Mouse (Mus musculus) intestine, embryonic 15.5 days (tissue): ENCODE results near the gene Polg. TPM values are rescaled to one million over a fixed set of nuclear protein-coding genes. Genes with fewer than 3 reads are reported as not detected.

ENCODE experiments used
- ATAC-seq: fragments of 200-750 bp; cut with Nextera tagmentation; 2 replicates; pipeline ENCODE4 v1.8.0; 2017; ENCODE audit warnings: moderate TSS enrichment, moderate library complexity
- H3K27ac ChIP-seq: fragments of 300-500 bp; sonication (generic); 2 replicates; pipeline ENCODE4 v1.5.1; 2015; ENCODE audit warnings: mild to moderate bottlenecking, inconsistent platforms
- H3K27me3 ChIP-seq: fragments of 300-500 bp; sonication (generic); replicated peaks from 2 replicates; pipeline ENCODE4 v1.6.1; 2015; ENCODE audit warnings: inconsistent platforms
- H3K36me3 ChIP-seq: fragments of 300-500 bp; sonication (generic); 2 replicates; pipeline ENCODE4 v1.6.1; 2015; ENCODE audit warnings: inconsistent platforms
- H3K4me1 ChIP-seq: fragments of 300-500 bp; sonication (generic); replicated peaks from 2 replicates; pipeline ENCODE4 v1.6.1; 2015; ENCODE audit warnings: inconsistent platforms
- H3K4me2 ChIP-seq: fragments of 300-500 bp; sonication (generic); replicated peaks from 2 replicates; pipeline ENCODE4 v1.6.1; 2015; ENCODE audit warnings: mild to moderate bottlenecking, inconsistent platforms
- H3K4me3 ChIP-seq: fragments of 300-500 bp; sonication (generic); replicated peaks from 2 replicates; pipeline ENCODE4 v1.5.1; 2015; ENCODE audit warnings: inconsistent platforms
- H3K9ac ChIP-seq: fragments of 300-500 bp; sonication (generic); 2 replicates; pipeline ENCODE4 v1.6.1; 2015; ENCODE audit warnings: inconsistent platforms
- H3K9me3 ChIP-seq: fragments of 300-500 bp; sonication (generic); 2 replicates; pipeline ENCODE4 v1.6.1; 2016; ENCODE audit warnings: inconsistent platforms
- WGBS: fragments of 180-500 bp; shearing (Covaris S2); methylation state at CpG from one replicate; pipeline ENCODE4 v1.1.7; 2015; 5-methylcytosine and 5-hydroxymethylcytosine counted together
- polyA plus RNA-seq: library from polyadenylated mRNA; unstranded; fragments of >200 nt; fragmentation: Nextera tagmentation; extraction: Ambion mirVana; gene quantifications from 2 replicates; pipeline ENCODE4 v1.2.1, GENCODE M21; 2015

Gene Polg
- polyA plus RNA-seq, 1 experiment from 2014 or later, result 34.7 TPM

DNA sequence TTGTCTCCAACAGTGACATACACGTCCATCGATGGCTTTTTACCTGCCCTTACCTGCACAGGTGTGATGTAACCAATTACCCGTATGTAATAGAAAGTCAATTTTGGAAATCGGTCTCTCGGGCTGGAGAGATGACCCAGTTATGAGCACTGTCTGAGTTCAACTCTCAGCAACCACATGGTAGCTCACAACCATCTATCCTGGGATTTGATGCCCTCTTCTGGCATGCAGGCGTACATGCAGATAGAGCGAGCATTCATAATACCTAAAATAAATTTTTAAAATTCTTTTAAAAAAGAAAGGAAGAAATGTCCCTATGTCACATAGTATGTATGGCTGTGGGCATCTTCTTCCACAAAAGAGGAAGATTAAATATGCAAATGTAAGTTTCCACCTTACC is 5.3 kb upstream of the Polg start:
- Histone ChIP-seq H3K36me3 (no peaks in the 10 kb centered on the region), H3K4me3 (no peak overlapping the region), H3K9me3 (no peaks in the 10 kb centered on the region), H3K27me3 (no peaks in the 10 kb centered on the region), H3K27ac (no peak overlapping the region), H3K9ac (no peak overlapping the region), H3K4me2 (no peak overlapping the region), H3K4me1 (0 out of 2 replicates have a peak, but pooled peaks cover 4% of the 10 kb centered on the region)
- ATAC-seq, result no peak
- WGBS, result 64% methylated on average over 7 of the region's 7 CpGs

DNA sequence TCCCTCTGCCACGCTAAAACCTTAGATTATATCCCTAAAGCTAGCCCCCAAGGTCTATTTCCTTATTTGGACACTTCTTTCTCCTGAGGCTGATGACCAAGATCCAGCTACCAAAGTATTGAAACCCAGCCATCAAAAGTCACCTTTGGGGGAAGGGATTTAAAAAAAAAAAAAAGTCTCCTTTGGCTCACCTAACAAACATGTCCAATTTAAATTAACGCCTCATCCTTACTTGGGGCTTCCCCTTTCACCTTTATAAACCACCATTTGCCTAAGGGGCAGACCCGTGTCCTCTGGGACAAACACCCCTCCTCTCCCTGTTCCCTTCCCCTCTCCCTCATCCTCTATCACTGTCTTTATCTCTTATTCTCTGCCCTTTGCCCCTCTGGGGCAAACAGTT is 4.6 kb upstream of the Polg start:
- Histone ChIP-seq H3K4me2 (no peak overlapping the region), H3K4me3 (no peak overlapping the region), H3K36me3 (no peaks in the 10 kb centered on the region), H3K4me1 (0 out of 2 replicates have a peak, but pooled peaks cover 4% of the 10 kb centered on the region), H3K27me3 (no peaks in the 10 kb centered on the region), H3K27ac (no peak overlapping the region), H3K9me3 (no peaks in the 10 kb centered on the region), H3K9ac (no peak overlapping the region)
- ATAC-seq, result no peak
- 47% methylated on average over 3 of the region's 3 CpGs for WGBS

DNA sequence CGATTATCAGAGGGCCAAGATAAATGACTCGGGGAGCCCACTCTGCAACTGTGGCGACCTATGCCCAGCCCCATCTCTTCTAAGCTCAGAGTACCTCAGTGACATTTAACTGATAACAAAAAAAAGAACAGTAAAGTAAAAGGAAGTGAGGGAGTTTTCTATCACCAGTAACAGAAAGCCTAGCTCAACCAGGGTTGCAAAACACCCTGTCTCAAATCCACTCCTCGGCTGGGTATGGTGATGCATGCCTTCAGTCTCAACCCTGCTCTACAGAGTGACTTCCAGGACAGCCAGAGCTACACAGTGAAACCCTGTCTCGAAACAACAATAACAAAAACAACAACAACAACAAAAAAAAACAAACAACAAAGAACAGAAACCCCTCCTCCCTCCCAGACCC is 3.6 kb upstream of the Polg start:
- Histone ChIP-seq H3K9me3 (no peaks in the 10 kb centered on the region), H3K9ac (no peak overlapping the region), H3K27me3 (no peaks in the 10 kb centered on the region), H3K27ac (no peak overlapping the region), H3K36me3 (no peaks in the 10 kb centered on the region), H3K4me2 (no peak overlapping the region), H3K4me3 (no peak overlapping the region), H3K4me1 (peaks cover 9% of the 10 kb centered on the region)
- ATAC-seq, result no peak
- 64% methylated on average over 5 of the region's 5 CpGs for WGBS

DNA sequence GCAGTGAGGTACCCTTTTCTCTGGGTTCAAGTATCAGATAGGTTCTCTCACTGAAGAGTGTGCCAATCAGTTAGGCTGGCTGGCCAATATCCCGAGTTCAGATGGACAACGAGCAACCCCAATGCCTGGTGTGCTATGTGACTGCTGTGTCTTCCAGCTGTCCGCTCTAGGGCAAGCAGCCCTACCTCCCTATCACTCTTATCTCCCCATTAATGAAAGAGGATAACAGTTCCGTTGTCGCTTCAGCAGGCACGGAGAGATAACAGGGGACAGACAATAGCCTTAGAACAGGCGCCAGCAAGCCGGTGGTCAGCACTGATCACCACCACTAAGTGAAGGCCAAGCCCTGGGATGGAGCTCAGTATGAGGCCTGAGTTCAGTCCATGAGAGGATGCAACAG is 2.8 kb upstream of the Polg start:
- Histone ChIP-seq H3K27me3 (no peaks in the 10 kb centered on the region), H3K9ac (no peak overlapping the region), H3K9me3 (no peaks in the 10 kb centered on the region), H3K27ac (no peak overlapping the region), H3K36me3 (no peaks in the 10 kb centered on the region), H3K4me2 (no peak overlapping the region), H3K4me1 (peaks cover 15% of the 10 kb centered on the region), H3K4me3 (no peak overlapping the region)
- ATAC-seq, result no peak
- WGBS, result 57% methylated on average over 8 of the region's 8 CpGs

DNA sequence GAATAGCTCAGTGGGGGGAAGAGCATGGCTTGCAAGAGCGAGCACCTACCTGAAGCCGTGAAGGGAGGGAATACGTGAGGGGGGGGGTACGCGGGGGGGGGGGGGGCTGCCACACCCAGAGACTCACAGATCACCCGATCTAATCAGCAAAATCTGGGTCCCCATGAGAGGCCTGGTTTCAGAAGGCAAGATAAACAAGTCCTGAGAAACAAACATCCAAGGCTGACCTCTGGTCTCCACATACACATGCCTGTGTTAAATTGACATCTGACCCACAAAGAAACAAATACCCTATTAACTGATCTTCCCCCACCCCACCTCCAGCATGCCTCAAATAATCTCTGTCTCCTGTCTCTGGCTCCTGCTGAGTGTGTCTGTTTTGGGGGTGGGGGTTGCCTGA is 1.8 kb upstream of the Polg start:
- no peak for ATAC-seq
- 0% methylated on average over 4 of the region's 6 CpGs for WGBS

DNA sequence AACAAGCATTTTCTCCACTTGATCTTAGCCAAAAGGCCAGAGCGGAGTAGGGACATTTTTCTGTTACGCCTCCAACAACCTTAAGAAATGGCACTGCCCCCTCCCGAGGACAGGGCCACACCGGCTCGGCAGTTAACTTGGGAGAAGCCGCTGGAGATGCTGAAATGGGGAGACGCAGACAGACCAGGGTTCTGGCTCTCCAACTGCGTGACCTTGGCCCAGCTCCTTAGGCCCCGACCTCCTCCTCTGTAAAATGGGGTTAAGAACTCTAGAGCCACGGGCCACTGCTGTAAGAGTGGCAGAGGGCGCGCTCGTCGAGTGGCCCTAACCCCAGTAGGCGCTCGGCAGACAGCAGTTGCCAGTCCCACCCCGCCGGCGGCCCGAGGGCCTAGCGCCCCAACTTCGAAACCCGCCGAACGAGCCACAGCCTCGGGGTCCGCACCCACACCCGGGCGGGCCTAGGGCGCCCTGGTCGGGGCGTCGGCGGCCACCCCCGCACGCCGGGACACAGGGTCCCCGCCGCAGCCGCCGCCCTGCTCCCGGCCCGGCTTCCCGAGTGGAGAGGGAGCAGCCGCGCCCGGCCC is 609 bp downstream of the Polg start:
- peaks cover 15% of the 10 kb centered on the region for H3K36me3 ChIP-seq
- peak overlapping the region; percentile 88 for H3K9ac ChIP-seq
- peaks cover 26% of the 10 kb centered on the region for H3K4me1 ChIP-seq
- H3K27me3 ChIP-seq, result no peaks in the 10 kb centered on the region
- peak overlapping the region; percentile 82 for H3K27ac ChIP-seq
- WGBS, result 0% methylated on average over 47 of the region's 47 CpGs
- H3K9me3 ChIP-seq, result no peaks in the 10 kb centered on the region
- H3K4me3 ChIP-seq, result peak overlapping the region; percentile 92
- peak; percentile 65 for ATAC-seq
- H3K4me2 ChIP-seq, result peak overlapping the region; percentile 91

More for the DNA sequence above, 1.8 kb upstream of the Polg start:
- peaks cover 22% of the 10 kb centered on the region for H3K4me1 ChIP-seq
- no peaks in the 10 kb centered on the region for H3K27me3 ChIP-seq
- H3K4me3 ChIP-seq, result 0 out of 2 replicates have a peak overlapping the region, but pooled peaks have one; percentile 11
- H3K27ac ChIP-seq, result no peak overlapping the region
- no peaks in the 10 kb centered on the region for H3K36me3 ChIP-seq
- H3K9me3 ChIP-seq, result no peaks in the 10 kb centered on the region
- peak overlapping the region; percentile 50 for H3K4me2 ChIP-seq
- peak overlapping the region; percentile 10; the same call in 1 of the 2 replicates for H3K9ac ChIP-seq

DNA sequence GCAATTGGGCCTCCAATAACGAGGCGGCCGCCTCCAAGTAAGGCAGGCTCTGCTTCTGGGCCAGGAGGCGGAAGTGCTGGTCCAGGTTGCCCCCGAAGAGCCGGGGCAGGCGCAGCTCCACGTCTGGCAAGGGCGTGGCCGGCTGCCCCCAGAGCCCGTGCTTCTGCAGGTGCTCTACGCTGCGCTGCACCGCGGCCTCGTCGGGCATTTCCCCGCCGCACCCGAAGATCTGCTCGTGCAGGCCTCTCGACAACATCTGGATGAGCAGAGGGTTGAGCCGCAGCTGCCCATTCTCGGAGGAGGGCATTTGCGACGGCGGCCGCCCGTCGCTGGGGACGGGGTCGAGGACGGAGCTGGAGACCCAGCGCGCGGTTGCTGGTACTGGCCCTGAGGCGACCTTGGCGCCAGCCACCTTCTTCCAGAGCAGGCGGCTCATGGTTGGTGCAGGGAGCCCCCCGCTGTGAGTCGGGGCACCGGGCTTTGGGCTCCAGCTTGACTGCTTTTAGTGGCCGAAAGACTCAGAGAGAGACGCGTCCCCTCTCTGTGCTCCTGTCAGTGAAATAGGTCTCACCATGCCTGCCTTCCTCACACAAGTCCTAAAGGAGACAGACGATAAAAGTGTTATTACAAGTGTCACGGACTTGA is 1.3 kb downstream of the Polg start:
- peak overlapping the region; percentile 92 for H3K4me3 ChIP-seq
- 11% methylated on average over 47 of the region's 47 CpGs for WGBS
- no peak overlapping the region for H3K27ac ChIP-seq
- H3K4me1 ChIP-seq, result peaks cover 26% of the 10 kb centered on the region
- no peak for ATAC-seq
- no peaks in the 10 kb centered on the region for H3K9me3 ChIP-seq
- H3K27me3 ChIP-seq, result no peaks in the 10 kb centered on the region
- peak overlapping the region; percentile 91 for H3K4me2 ChIP-seq
- H3K9ac ChIP-seq, result peak overlapping the region; percentile 88
- H3K36me3 ChIP-seq, result peaks cover 22% of the 10 kb centered on the region

DNA sequence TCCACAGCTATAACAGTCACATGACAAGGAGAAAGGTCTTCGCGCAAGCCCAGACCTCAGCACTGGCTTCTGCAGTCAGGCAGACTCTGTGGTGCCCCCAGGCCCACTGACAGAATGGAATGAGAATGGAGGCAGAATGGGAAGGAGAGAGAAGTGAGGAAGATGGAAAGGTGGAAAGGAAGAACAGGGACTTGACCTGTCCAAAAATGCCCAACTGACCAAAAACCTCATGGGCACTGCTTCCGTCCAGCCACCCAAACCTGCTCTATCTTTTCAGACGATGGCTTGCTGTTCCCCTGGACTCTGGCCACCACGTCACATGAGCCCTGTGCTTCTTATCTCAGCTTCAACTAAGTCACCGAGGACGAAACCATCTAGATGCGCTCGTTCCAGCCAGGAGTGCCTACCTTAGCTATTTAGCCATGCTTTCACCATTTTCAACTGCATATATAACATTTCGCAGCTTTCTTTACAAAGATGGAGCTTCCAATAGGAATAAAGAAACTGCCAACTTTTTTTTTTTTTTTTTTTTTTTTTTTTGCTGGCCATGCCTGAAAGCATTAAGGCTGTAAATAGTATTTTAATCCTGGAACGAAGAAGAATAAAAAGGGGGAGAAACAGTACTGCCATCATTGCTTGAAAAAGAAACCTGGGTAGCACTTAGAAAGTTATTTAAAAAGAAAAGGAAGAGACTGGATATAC is 2.6 kb downstream of the Polg start:
- no peaks in the 10 kb centered on the region for H3K27me3 ChIP-seq
- peak overlapping the region; percentile 91; the same call in 1 of the 2 replicates for H3K4me2 ChIP-seq
- peaks cover 26% of the 10 kb centered on the region for H3K4me1 ChIP-seq
- no peak overlapping the region for H3K4me3 ChIP-seq
- WGBS, result 77% methylated on average over 11 of the region's 11 CpGs
- H3K9ac ChIP-seq, result peak overlapping the region; percentile 15; the same call in 1 of the 2 replicates
- ATAC-seq, result no peak
- H3K36me3 ChIP-seq, result peaks cover 35% of the 10 kb centered on the region
- H3K9me3 ChIP-seq, result no peaks in the 10 kb centered on the region
- no peak overlapping the region for H3K27ac ChIP-seq

DNA sequence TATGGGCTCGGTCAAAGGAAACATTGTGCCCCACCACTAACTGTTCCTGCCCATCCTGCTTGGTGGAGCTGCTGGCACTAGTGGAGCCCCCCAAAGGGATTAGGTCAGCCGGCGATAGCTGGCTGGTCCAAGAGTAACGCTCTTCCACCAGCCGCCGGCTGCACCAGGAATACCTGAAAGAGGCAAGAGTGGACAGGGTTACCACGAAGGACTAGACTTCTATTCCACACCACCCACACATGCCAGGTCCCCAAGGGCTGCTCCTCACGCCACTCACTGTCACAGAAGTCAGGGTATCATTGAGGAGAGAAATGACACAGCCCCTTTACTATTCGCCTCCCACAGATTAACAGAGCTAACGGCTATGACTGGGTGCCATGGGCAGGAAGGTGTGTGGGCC is 4.4 kb downstream of the Polg start:
- ATAC-seq, result no peak
- no peak overlapping the region for H3K4me2 ChIP-seq
- no peak overlapping the region for H3K4me3 ChIP-seq
- H3K9ac ChIP-seq, result no peak overlapping the region
- WGBS, result 90% methylated on average over 10 of the region's 10 CpGs
- H3K4me1 ChIP-seq, result peaks cover 24% of the 10 kb centered on the region
- H3K27ac ChIP-seq, result no peak overlapping the region
- H3K9me3 ChIP-seq, result no peaks in the 10 kb centered on the region
- H3K36me3 ChIP-seq, result peaks cover 50% of the 10 kb centered on the region
- H3K27me3 ChIP-seq, result no peaks in the 10 kb centered on the region

DNA sequence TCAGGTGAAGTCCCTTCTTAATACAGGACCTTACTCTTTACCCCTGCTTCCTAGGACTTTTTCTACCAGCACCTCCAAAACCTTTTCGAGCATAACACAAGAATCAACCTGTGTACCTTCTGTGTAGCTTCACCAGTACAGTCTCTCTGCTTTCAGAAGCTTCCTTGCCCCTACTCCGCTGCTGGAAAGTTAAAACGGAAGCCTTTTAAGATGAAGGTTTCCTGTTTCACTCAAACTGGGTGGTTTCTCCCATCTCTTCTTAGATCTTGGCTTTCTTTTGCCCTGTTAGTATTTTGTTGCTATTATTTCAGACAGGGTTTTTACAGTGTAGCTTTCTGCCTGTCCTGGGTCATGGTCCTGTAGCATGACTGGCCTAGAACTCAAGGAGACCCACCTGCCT is 18.7 kb downstream of the Polg start:
- WGBS, result 88% methylated on average over 3 of the region's 3 CpGs
- no peak overlapping the region for H3K27ac ChIP-seq
- H3K27me3 ChIP-seq, result no peaks in the 10 kb centered on the region
- H3K9ac ChIP-seq, result no peak overlapping the region
- H3K4me1 ChIP-seq, result no peaks in the 10 kb centered on the region
- no peaks in the 10 kb centered on the region for H3K9me3 ChIP-seq
- ATAC-seq, result no peak
- H3K36me3 ChIP-seq, result peaks cover 23% of the 10 kb centered on the region
- no peak overlapping the region for H3K4me2 ChIP-seq
- H3K4me3 ChIP-seq, result no peak overlapping the region

DNA sequence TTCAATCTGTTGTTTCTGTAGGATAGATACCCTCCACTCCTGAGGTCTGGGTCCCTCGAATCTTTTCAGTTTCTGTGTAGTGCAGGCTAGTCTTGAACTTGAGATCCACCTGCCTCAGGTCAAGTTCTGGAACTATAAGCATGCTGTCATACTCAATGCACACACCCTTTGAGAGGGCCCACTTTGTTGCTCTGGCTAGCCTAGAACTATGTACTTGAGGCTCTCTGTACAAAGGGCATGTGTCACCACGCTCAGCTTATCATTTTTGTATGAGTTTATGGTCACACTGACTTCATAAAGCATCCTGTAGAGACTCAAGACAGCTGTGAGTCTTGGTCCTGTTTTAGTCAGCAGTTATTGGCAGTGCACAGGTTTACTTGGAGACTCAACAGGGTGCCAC is 19.1 kb downstream of the Polg start:
- Histone ChIP-seq H3K4me2 (no peak overlapping the region), H3K27ac (no peak overlapping the region), H3K9ac (no peak overlapping the region), H3K4me1 (no peaks in the 10 kb centered on the region), H3K27me3 (no peaks in the 10 kb centered on the region), H3K9me3 (no peaks in the 10 kb centered on the region), H3K4me3 (no peak overlapping the region), H3K36me3 (peaks cover 20% of the 10 kb centered on the region)
- WGBS, result 87% methylated on average over 2 of the region's 2 CpGs
- peak; percentile 66; the same call in 1 of the 2 replicates for ATAC-seq

DNA sequence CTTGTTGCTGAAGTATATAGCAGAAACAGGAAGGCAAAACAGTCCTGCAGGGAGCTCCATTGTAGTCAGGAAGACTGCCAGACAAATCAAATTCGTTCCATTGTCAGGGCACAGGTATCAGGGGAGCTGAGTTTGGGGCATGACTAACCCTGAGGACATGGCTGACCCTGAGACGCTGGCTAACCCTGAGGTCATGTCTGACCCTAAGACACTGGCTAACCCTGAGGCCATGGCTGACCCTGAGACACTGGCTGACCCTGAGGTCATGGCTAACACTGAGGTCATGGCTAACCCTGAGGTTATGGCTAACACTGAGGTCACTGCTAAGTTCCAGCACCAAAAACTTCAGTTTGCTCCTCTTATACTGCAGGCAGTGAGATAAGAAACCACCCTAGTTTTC is 26.1 kb downstream of the Polg start:
- Histone ChIP-seq H3K27ac (no peak overlapping the region), H3K9ac (no peak overlapping the region), H3K27me3 (no peaks in the 10 kb centered on the region), H3K4me3 (no peak overlapping the region), H3K36me3 (peaks cover 17% of the 10 kb centered on the region), H3K4me1 (no peaks in the 10 kb centered on the region), H3K4me2 (no peak overlapping the region), H3K9me3 (no peaks in the 10 kb centered on the region)
- 80% methylated on average over 2 of the region's 2 CpGs for WGBS
- ATAC-seq, result no peak
